Mouse (Mus musculus): ENCODE measurements around the gene Aldh3a1. TPM values are rescaled to one million over a fixed set of nuclear protein-coding genes. Genes with fewer than 3 reads are reported as not detected.

Aldh3a1 gene
- polyA plus RNA-seq, 1 experiment from 2014 or later = 0.15 TPM

- Histone ChIP-seq H3K4me1 (replicated peaks; ENCODE audit: control insufficient read depth, insufficient read depth, low read length) (peaks cover 10% of the 10 kb centered on the region; the same call in 1 of the 2 replicates), H3K27ac (ENCODE audit: low read length) (peak overlapping the region; percentile 74)
- WGBS = 68% methylated on average over 4 of the region's 4 CpGs
Measured at GRCm38 (mm10) chr11:61225511-61225910, 18.2 kb downstream of the Aldh3a1 start.

DNA sequence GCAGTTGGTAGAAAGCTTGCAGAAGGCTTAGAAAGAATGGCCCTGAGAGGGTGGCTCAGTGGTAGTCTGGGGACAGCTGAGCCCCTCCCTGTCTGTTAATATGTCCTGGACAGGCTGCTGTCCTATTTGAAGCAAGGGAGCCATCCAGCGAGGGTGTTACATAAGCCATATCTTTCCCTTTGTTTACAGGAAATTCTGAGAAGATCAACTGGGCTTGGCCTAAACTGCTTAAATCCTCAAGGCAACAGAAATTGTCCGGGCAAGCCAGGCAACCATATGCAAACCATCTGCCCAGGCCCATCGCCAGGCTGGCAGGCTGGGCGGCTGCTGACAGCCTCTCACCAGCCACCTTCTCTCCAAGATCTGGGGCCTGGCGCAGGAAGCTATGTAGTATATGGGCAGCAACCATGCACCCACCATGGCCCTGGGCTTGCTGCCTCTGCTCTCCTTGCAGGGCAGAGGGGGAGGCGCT lies 18.6 kb downstream of the Aldh3a1 start:
- no peaks in the 10 kb centered on the region for H3K9me3 ChIP-seq (ENCODE audit: control insufficient read depth, low read length)
- peak; percentile 85 for ATAC-seq
- H3K27ac ChIP-seq (ENCODE audit: low read length) = peak overlapping the region; percentile 74
- H3K27me3 ChIP-seq (replicated peaks; ENCODE audit: control insufficient read depth, insufficient read depth, low read length) = no peaks in the 10 kb centered on the region
- H3K9ac ChIP-seq (replicated peaks; ENCODE audit: low read depth, low read length) = no peak overlapping the region
- WGBS = 59% methylated on average over 6 of the region's 6 CpGs
- peaks cover 10% of the 10 kb centered on the region; the same call in 1 of the 2 replicates for H3K4me1 ChIP-seq (replicated peaks; ENCODE audit: control insufficient read depth, insufficient read depth, low read length)
- H3K4me2 ChIP-seq (ENCODE audit: low read length) = no peak overlapping the region
- no peaks in the 10 kb centered on the region for H3K36me3 ChIP-seq (ENCODE audit: control insufficient read depth, insufficient read depth)
- no peak overlapping the region for H3K4me3 ChIP-seq (replicated peaks; ENCODE audit: low read length)

More at GRCm38 (mm10) chr11:61225511-61225910, 18.2 kb downstream of the Aldh3a1 start:
- Histone ChIP-seq H3K4me3 (replicated peaks; ENCODE audit: low read length) (no peak overlapping the region), H3K9ac (replicated peaks; ENCODE audit: low read depth, low read length) (no peak overlapping the region), H3K4me2 (ENCODE audit: low read length) (no peak overlapping the region), H3K27me3 (replicated peaks; ENCODE audit: control insufficient read depth, insufficient read depth, low read length) (no peaks in the 10 kb centered on the region), H3K9me3 (ENCODE audit: control insufficient read depth, low read length) (no peaks in the 10 kb centered on the region), H3K36me3 (ENCODE audit: control insufficient read depth, insufficient read depth) (no peaks in the 10 kb centered on the region)
- no peak for ATAC-seq

- peaks cover 10% of the 10 kb centered on the region for H3K4me1 ChIP-seq (replicated peaks; ENCODE audit: control insufficient read depth, insufficient read depth, low read length)
- no peak overlapping the region for H3K4me2 ChIP-seq (ENCODE audit: low read length)
- no peak overlapping the region for H3K9ac ChIP-seq (replicated peaks; ENCODE audit: low read depth, low read length)
- no peak overlapping the region for H3K4me3 ChIP-seq (replicated peaks; ENCODE audit: low read length)
- 81% methylated on average over 8 of the region's 8 CpGs for WGBS
- H3K9me3 ChIP-seq (ENCODE audit: control insufficient read depth, low read length) = no peaks in the 10 kb centered on the region
- no peak for ATAC-seq
- H3K36me3 ChIP-seq (ENCODE audit: control insufficient read depth, insufficient read depth) = no peaks in the 10 kb centered on the region
- no peaks in the 10 kb centered on the region for H3K27me3 ChIP-seq (replicated peaks; ENCODE audit: control insufficient read depth, insufficient read depth, low read length)
- H3K27ac ChIP-seq (ENCODE audit: low read length) = no peak overlapping the region
Measured at GRCm38 (mm10) chr11:61227816-61228215, 20.5 kb downstream of the Aldh3a1 start.

DNA sequence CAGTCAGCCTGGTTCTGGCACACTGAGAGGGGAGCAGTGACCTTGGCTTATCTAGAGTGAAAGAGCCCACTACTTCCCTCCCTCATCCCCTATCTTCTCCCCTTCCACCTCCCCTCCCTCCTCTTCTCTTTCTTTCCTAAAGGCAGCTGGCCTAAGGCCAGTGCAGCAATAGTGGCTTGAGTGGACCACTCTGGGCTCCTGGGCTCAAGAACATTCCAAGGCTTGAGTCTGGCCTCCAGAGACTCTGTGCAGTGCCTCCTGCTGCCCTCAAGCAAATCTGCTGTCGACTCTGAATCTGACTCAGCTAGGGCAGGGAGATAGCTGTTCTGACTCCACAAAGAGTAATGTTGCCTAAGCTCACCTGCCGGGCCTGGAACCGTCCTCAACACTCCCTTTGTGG lies 21.1 kb downstream of the Aldh3a1 start:
- no peak overlapping the region for H3K4me2 ChIP-seq (ENCODE audit: low read length)
- no peak for ATAC-seq
- WGBS = 73% methylated on average over 3 of the region's 3 CpGs

DNA sequence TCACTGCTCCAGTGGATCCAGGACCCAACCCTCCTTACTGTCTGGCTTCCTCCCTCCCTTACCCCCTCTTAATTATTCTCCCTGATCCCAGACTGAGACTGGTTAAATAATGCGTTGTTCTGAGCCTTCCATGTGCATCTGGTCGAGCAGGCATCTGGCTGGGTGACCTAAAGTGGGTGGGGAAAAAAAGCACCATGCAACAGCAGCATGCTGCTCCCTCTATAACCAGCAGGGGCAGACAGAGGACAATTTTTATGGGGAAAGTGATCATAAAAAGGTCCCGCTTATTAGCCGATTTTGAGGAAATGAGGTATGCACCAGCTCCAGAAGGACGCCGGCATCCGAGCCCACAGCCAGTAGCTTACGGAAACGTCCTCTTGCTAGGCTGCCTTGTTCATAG lies 24.0 kb downstream of the Aldh3a1 start:
- Histone ChIP-seq H3K4me1 (replicated peaks; ENCODE audit: control insufficient read depth, insufficient read depth, low read length) (peaks cover under 1% of the 10 kb centered on the region; the same call in 1 of the 2 replicates), H3K27me3 (replicated peaks; ENCODE audit: control insufficient read depth, insufficient read depth, low read length) (no peaks in the 10 kb centered on the region), H3K4me2 (ENCODE audit: low read length) (peak overlapping the region; percentile 8; the same call in 1 of the 2 replicates), H3K36me3 (ENCODE audit: control insufficient read depth, insufficient read depth) (no peaks in the 10 kb centered on the region), H3K4me3 (replicated peaks; ENCODE audit: low read length) (no peak overlapping the region), H3K27ac (ENCODE audit: low read length) (no peak overlapping the region), H3K9ac (replicated peaks; ENCODE audit: low read depth, low read length) (no peak overlapping the region), H3K9me3 (ENCODE audit: control insufficient read depth, low read length) (no peaks in the 10 kb centered on the region)
- 13% methylated on average over 9 of the region's 9 CpGs for WGBS
- peak; percentile 80 for ATAC-seq

More for the DNA sequence above, 21.1 kb downstream of the Aldh3a1 start:
- Histone ChIP-seq H3K27ac (ENCODE audit: low read length) (no peak overlapping the region), H3K9me3 (ENCODE audit: control insufficient read depth, low read length) (no peaks in the 10 kb centered on the region), H3K4me3 (replicated peaks; ENCODE audit: low read length) (no peak overlapping the region), H3K27me3 (replicated peaks; ENCODE audit: control insufficient read depth, insufficient read depth, low read length) (no peaks in the 10 kb centered on the region), H3K9ac (replicated peaks; ENCODE audit: low read depth, low read length) (no peak overlapping the region), H3K4me1 (replicated peaks; ENCODE audit: control insufficient read depth, insufficient read depth, low read length) (peaks cover 10% of the 10 kb centered on the region), H3K36me3 (ENCODE audit: control insufficient read depth, insufficient read depth) (no peaks in the 10 kb centered on the region)

- ATAC-seq = no peak
- Histone ChIP-seq H3K4me2 (ENCODE audit: low read length) (no peak overlapping the region), H3K36me3 (ENCODE audit: control insufficient read depth, insufficient read depth) (no peaks in the 10 kb centered on the region), H3K4me3 (replicated peaks; ENCODE audit: low read length) (no peak overlapping the region), H3K9ac (replicated peaks; ENCODE audit: low read depth, low read length) (no peak overlapping the region), H3K4me1 (replicated peaks; ENCODE audit: control insufficient read depth, insufficient read depth, low read length) (no peaks in the 10 kb centered on the region; the same call in 1 of the 2 replicates), H3K27me3 (replicated peaks; ENCODE audit: control insufficient read depth, insufficient read depth, low read length) (no peaks in the 10 kb centered on the region), H3K9me3 (ENCODE audit: control insufficient read depth, low read length) (no peaks in the 10 kb centered on the region), H3K27ac (ENCODE audit: low read length) (no peak overlapping the region)
- WGBS = 72% methylated on average over 5 of the region's 5 CpGs
Measured at GRCm38 (mm10) chr11:61234174-61234573, 26.8 kb downstream of the Aldh3a1 start.

DNA sequence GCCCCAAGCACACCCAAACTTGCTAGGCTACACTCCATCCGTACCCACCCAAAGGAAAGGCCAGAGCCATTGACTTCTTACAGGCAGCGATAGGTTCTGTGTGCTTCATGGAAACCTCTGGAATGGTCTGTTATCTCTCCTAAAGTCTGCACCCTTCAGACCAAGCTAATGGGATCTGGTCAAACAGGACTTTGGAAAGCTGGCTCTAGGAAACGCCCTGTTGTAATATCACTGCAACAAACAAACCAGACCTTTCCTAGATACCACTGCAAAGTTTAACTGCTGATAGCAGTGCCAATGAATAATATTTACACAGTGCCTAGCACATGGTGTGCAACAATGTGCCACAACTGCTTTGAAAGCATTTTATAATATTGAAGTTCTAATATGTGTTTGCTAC lies 28.7 kb downstream of the Aldh3a1 start:
- no peak overlapping the region for H3K9ac ChIP-seq (replicated peaks; ENCODE audit: low read depth, low read length)
- H3K4me1 ChIP-seq (replicated peaks; ENCODE audit: control insufficient read depth, insufficient read depth, low read length) = no peaks in the 10 kb centered on the region; the same call in 1 of the 2 replicates
- no peak for ATAC-seq
- no peaks in the 10 kb centered on the region for H3K27me3 ChIP-seq (replicated peaks; ENCODE audit: control insufficient read depth, insufficient read depth, low read length)
- no peaks in the 10 kb centered on the region for H3K9me3 ChIP-seq (ENCODE audit: control insufficient read depth, low read length)
- H3K36me3 ChIP-seq (ENCODE audit: control insufficient read depth, insufficient read depth) = no peaks in the 10 kb centered on the region
- no peak overlapping the region for H3K4me3 ChIP-seq (replicated peaks; ENCODE audit: low read length)
- no peak overlapping the region for H3K27ac ChIP-seq (ENCODE audit: low read length)
- WGBS = 92% methylated on average over 3 of the region's 3 CpGs
- no peak overlapping the region for H3K4me2 ChIP-seq (ENCODE audit: low read length)

- peaks cover 2% of the 10 kb centered on the region; the same call in 1 of the 2 replicates for H3K36me3 ChIP-seq (ENCODE audit: control insufficient read depth, insufficient read depth)
- H3K4me1 ChIP-seq (replicated peaks; ENCODE audit: control insufficient read depth, insufficient read depth, low read length) = no peaks in the 10 kb centered on the region
- no peak overlapping the region for H3K27ac ChIP-seq (ENCODE audit: low read length)
- H3K4me2 ChIP-seq (ENCODE audit: low read length) = no peak overlapping the region
- H3K4me3 ChIP-seq (replicated peaks; ENCODE audit: low read length) = no peak overlapping the region
- H3K9me3 ChIP-seq (ENCODE audit: control insufficient read depth, low read length) = no peaks in the 10 kb centered on the region
- H3K27me3 ChIP-seq (replicated peaks; ENCODE audit: control insufficient read depth, insufficient read depth, low read length) = no peaks in the 10 kb centered on the region
- WGBS = 76% methylated on average over 7 of the region's 7 CpGs
- no peak overlapping the region for H3K9ac ChIP-seq (replicated peaks; ENCODE audit: low read depth, low read length)
- no peak for ATAC-seq
Measured at GRCm38 (mm10) chr11:61244406-61244805, 37.1 kb downstream of the Aldh3a1 start.

DNA sequence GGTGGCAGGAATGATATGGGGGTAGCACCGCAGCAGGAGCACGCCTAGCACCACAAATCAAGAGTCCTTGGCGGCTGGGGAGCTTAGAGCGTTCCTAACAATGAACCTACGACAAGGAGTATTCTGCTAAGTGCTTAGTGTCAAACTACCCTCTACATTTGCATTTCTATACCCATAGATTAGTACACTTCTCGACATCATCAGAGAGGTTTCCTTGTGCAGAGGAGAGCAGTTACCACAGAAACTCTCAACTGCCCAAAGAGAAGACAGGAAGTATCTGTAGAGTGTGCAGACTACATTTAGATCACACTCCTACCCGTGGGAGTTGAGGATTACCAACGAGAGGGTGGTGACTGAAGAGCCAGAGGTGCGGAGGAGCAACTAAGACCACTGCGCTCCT lies 44.4 kb downstream of the Aldh3a1 start:
- Histone ChIP-seq H3K36me3 (ENCODE audit: control insufficient read depth, insufficient read depth) (peaks cover 13% of the 10 kb centered on the region), H3K4me1 (replicated peaks; ENCODE audit: control insufficient read depth, insufficient read depth, low read length) (no peaks in the 10 kb centered on the region), H3K4me2 (ENCODE audit: low read length) (no peak overlapping the region), H3K9me3 (ENCODE audit: control insufficient read depth, low read length) (no peaks in the 10 kb centered on the region), H3K27me3 (replicated peaks; ENCODE audit: control insufficient read depth, insufficient read depth, low read length) (no peaks in the 10 kb centered on the region), H3K4me3 (replicated peaks; ENCODE audit: low read length) (no peak overlapping the region), H3K9ac (replicated peaks; ENCODE audit: low read depth, low read length) (no peak overlapping the region), H3K27ac (ENCODE audit: low read length) (no peak overlapping the region)
- no peak for ATAC-seq
- WGBS = 65% methylated on average over 10 of the region's 10 CpGs

DNA sequence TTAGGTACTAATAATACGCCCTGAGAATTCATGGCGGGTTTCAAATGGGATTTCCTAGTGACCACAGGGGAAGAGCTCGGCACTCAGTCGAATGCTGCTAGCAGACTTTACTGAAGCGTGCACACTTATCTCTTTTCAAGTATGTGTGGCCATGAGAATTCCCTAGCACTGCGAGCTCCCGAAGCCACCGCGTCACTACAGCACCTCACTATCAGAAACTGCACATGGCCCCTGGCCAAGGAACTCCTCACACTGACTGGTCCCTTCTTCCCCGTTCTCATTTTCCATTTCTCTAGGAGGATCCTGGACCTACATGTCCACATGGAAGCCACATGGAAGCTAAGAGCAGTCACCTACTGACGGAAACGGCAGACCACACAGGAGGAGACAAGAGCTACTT lies 45.5 kb downstream of the Aldh3a1 start:
- no peak overlapping the region for H3K4me3 ChIP-seq (replicated peaks; ENCODE audit: low read length)
- WGBS = 94% methylated on average over 12 of the region's 12 CpGs
- H3K4me2 ChIP-seq (ENCODE audit: low read length) = no peak overlapping the region
- ATAC-seq = no peak
- no peaks in the 10 kb centered on the region for H3K9me3 ChIP-seq (ENCODE audit: control insufficient read depth, low read length)
- no peak overlapping the region for H3K9ac ChIP-seq (replicated peaks; ENCODE audit: low read depth, low read length)
- H3K27ac ChIP-seq (ENCODE audit: low read length) = no peak overlapping the region
- no peaks in the 10 kb centered on the region for H3K27me3 ChIP-seq (replicated peaks; ENCODE audit: control insufficient read depth, insufficient read depth, low read length)
- no peaks in the 10 kb centered on the region for H3K4me1 ChIP-seq (replicated peaks; ENCODE audit: control insufficient read depth, insufficient read depth, low read length)
- peaks cover 13% of the 10 kb centered on the region for H3K36me3 ChIP-seq (ENCODE audit: control insufficient read depth, insufficient read depth)
